In genomic region chr10:84564427-84564826, GRCm38 (mm10) we compare ENCODE assay signal across 24 mouse cellular contexts. TPM values are rescaled to one million over a fixed set of nuclear protein-coding genes. Genes with fewer than 3 reads are reported as not detected.
A peak's percentile ranks its signal among the peaks of the same experiment; 100 is the strongest.
DNase-seq lines count a peak whose midpoint lies in the region; ATAC-seq and TF ChIP-seq lines count a peak whose summit lies in the region.
"Had no signal": no experiment of that assay in that cellular context is flagged by ENCODE, and none has a peak within 500 bp of the region (broad histone marks: within the 10 kb centered on the region; RNA-seq: fewer than 3 reads in every experiment).

No protein-coding gene starts in this region.

- ATAC-seq in frontal cortex, adult (ENCODE audit: low TSS enrichment) = peak; percentile 95
- ATAC-seq in intestine, postnatal 0 days = no peak
- ATAC-seq: activated CD4-positive, CD25-positive, alpha-beta regulatory T cell, adult 4 months; CD4-positive, CD25-positive, alpha-beta regulatory T cell, adult 4 months; forebrain, embryonic 13.5 days; forebrain, embryonic 15.5 days; forebrain, postnatal 0 days; Patski had no signal

- no peak overlapping the region for H3K4me3 ChIP-seq in intestine, postnatal 0 days (ENCODE audit: low read depth, low read length)
- H3K4me3 ChIP-seq: embryonic facial prominence, embryonic 10.5 days; embryonic facial prominence, embryonic 12.5 days; forebrain, embryonic 13.5 days; forebrain, embryonic 15.5 days had no signal

- no peak for TF ChIP-seq CTCF in intestine, postnatal 0 days (IDR thresholded peaks at IDR 0.05; ENCODE audit: low read depth)

- H3K4me1 ChIP-seq in intestine, postnatal 0 days (replicated peaks; ENCODE audit: control insufficient read depth, insufficient read depth, low read length) = no peaks in the 10 kb centered on the region
- H3K4me1 ChIP-seq: forebrain, embryonic 13.5 days; forebrain, embryonic 15.5 days had no signal

- no peak overlapping the region for H3K9ac ChIP-seq in intestine, postnatal 0 days (ENCODE audit: low read depth, low read length)
- H3K9ac ChIP-seq: embryonic facial prominence, embryonic 12.5 days; forebrain, embryonic 13.5 days; forebrain, embryonic 15.5 days; forebrain, postnatal 0 days had no signal

- H3K36me3 ChIP-seq in intestine, postnatal 0 days (ENCODE audit: control insufficient read depth, insufficient read depth) = no peaks in the 10 kb centered on the region
- H3K36me3 ChIP-seq: embryonic facial prominence, embryonic 10.5 days; embryonic facial prominence, embryonic 12.5 days; forebrain, embryonic 15.5 days; G1E had no signal

- DNase-seq in frontal cortex, postnatal 25 days (ENCODE audit: low spot score in 2 of 2) = no peak
- DNase-seq in layer of hippocampus, adult 9-11 months = peak; percentile 41
- DNase-seq in layer of hippocampus, postnatal 10 days (ENCODE audit: low spot score in 2 of 2) = no peak
- peak; percentile 31 for DNase-seq in telencephalon, adult 2 months (ENCODE audit: low read depth, low spot score)
- DNase-seq: adrenal gland, adult 8-10 months; adrenal gland, postnatal 14 days; adrenal gland, postnatal 36 days; B cell, adult 2 months; cerebellum, adult 11-12 months; cerebellum, adult 2 months; cerebellum, postnatal 10 days; cerebellum, postnatal 25 days; forebrain, postnatal 0 days had no signal

- no peak overlapping the region for H3K4me2 ChIP-seq in intestine, postnatal 0 days (replicated peaks; ENCODE audit: low read depth)
- H3K4me2 ChIP-seq: embryonic facial prominence, embryonic 12.5 days; forebrain, embryonic 13.5 days; forebrain, embryonic 15.5 days had no signal

- 85% methylated on average over 8 of the region's 8 CpGs for WGBS in intestine, postnatal 0 days

- H3K27ac ChIP-seq in intestine, postnatal 0 days (ENCODE audit: low read depth, low read length) = no peak overlapping the region
- H3K27ac ChIP-seq: embryonic facial prominence, embryonic 10.5 days; embryonic facial prominence, embryonic 12.5 days; forebrain, embryonic 13.5 days; forebrain, embryonic 15.5 days had no signal

- H3K27me3 ChIP-seq in intestine, postnatal 0 days (replicated peaks; ENCODE audit: control insufficient read depth, insufficient read depth, low read length) = no peaks in the 10 kb centered on the region
- H3K27me3 ChIP-seq: CH12.LX; embryonic facial prominence, embryonic 12.5 days; forebrain, embryonic 13.5 days; forebrain, embryonic 15.5 days had no signal

- H3K9me3 ChIP-seq in intestine, postnatal 0 days (ENCODE audit: control insufficient read depth) = no peaks in the 10 kb centered on the region
- H3K9me3 ChIP-seq: embryonic facial prominence, embryonic 10.5 days; embryonic facial prominence, embryonic 12.5 days; forebrain, embryonic 13.5 days; forebrain, embryonic 15.5 days; G1E had no signal

RNA-seq across cellular contexts. Expression of gene Tcp11l2, which starts 12.0 kb away (rescaled TPM):
- total RNA-seq in layer of hippocampus, postnatal 10 days (2021) = 10 to 100 TPM; 15.2 to 17.2 TPM
- polyA plus RNA-seq in intestine, postnatal 0 days (2015; fragmentation: Nextera tagmentation; extraction: Ambion mirVana) = 8.2 and 10.0 TPM in 2 replicates

RNA-seq across cellular contexts. Expression of gene Ckap4, which starts 30.6 kb away (rescaled TPM):
- 10 to 100 TPM; 34.2 to 36.9 TPM for total RNA-seq in layer of hippocampus, postnatal 10 days (2021)
- polyA plus RNA-seq in intestine, postnatal 0 days (2015; fragmentation: Nextera tagmentation; extraction: Ambion mirVana) = 23.3 and 24.0 TPM in 2 replicates

RNA-seq across cellular contexts. Expression of gene Polr3b, which starts 57.7 kb away (rescaled TPM):
- 10 to 100 TPM; 15.5 to 15.9 TPM for total RNA-seq in layer of hippocampus, postnatal 10 days (2021)
- 3.3 and 4.2 TPM in 2 replicates for polyA plus RNA-seq in intestine, postnatal 0 days (2015; fragmentation: Nextera tagmentation; extraction: Ambion mirVana)

Comparison
In these comparisons a context has a peak if more than half of its experiments do, and no peak if none do; other contexts are left out.
1. DNase-seq: peak in layer of hippocampus, adult 9-11 months (single experiment) and telencephalon, adult 2 months (single experiment); none in frontal cortex, postnatal 25 days (0 of 2) and layer of hippocampus, postnatal 10 days (0 of 2).